Mouse (Mus musculus) duodenum, adult 2 months (tissue): Measurements from ENCODE around the gene Samd10. TPM values are rescaled to one million over a fixed set of nuclear protein-coding genes. Genes with fewer than 3 reads are reported as not detected.

ENCODE experiments used
- polyA plus RNA-seq: library from polyadenylated mRNA; depleted of rRNA; stranded (reverse); fragments of >200 nt; gene quantifications from 2 replicates; pipeline ENCODE4 v1.2.3, GENCODE M21; 2012; ENCODE audit warnings: low replicate concordance; rRNA removed

Gene Samd10
- polyA plus RNA-seq: 21.4 and 27.7 TPM in 2 replicates

GRCm38 (mm10) chr2:181598454-181599351, at the start of gene Samd10:
TSS of gene Samd10 (minus strand) at chr2:181599212.

GRCm38 (mm10) chr2:181592231-181593041, 6.6 kb downstream of the Samd10 start, which contains the start of gene Zfp512b:
TSS of gene Zfp512b (minus strand) at chr2:181592803.

GRCm38 (mm10) chr2:181591528-181592085, 7.4 kb downstream of the Samd10 start, which contains the start of gene Prpf6:
TSS of gene Prpf6 (plus strand) at chr2:181591868.

DNA sequence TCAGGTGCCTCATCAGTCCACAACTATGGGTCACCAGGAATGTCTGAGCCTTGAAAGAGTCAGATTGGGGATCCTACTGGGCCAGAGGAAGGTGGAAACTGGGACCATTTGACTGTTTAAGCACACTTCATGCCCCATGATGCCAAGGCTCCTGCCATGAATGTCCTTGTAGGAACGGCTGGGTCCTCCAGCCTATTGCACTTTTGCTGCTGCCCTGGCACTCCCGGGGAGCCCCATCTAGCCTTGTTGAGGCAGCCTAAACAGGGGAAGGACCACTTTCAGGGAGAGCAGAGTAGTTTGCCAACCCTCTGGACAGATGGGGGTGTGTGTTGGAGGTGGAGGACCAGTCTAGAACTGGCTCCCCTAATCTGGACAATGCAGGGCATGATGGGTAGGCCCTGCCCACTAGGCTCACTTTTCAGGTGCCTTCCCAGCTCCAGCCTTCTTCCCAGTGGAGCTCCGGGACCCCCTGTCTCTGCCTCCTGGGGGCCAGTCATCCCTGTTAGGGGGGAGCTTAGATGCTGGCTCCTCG, 14.5 kb downstream of the Samd10 start, which contains the start of gene Uckl1:
Uckl1 (minus strand) TSS at position 482 of the 532 bp plus-strand sequence.

Other genes starting within 250 kb of the Samd10 start
- gene Zgpat, start 234.3 kb downstream of the Samd10 start, polyA plus RNA-seq: 12.9 and 14.2 TPM in 2 replicates
- gene Arfrp1, start 233.8 kb downstream of the Samd10 start, polyA plus RNA-seq: 14.4 and 16.3 TPM in 2 replicates
- 79.8 and 83.0 TPM in 2 replicates for gene Lime1, start 219.1 kb downstream of the Samd10 start, polyA plus RNA-seq
- gene Zbtb46, start 139.8 kb downstream of the Samd10 start, polyA plus RNA-seq: 0.85 and 0.96 TPM in 2 replicates
- 0.06 TPM in 1 of 2 replicates, not detected in the other for gene Abhd16b, start 106.0 kb downstream of the Samd10 start, polyA plus RNA-seq
- 12.0 and 12.4 TPM in 2 replicates for gene Tpd52l2, start 102.1 kb downstream of the Samd10 start, polyA plus RNA-seq
- 20.8 and 23.1 TPM in 2 replicates for gene Dnajc5, start 78.7 kb downstream of the Samd10 start, polyA plus RNA-seq
- 92.3 and 132 TPM in 2 replicates for gene Uckl1, start 14.3 kb downstream of the Samd10 start, polyA plus RNA-seq
- gene Prpf6, start 7.3 kb downstream of the Samd10 start, polyA plus RNA-seq: 4.1 and 4.5 TPM in 2 replicates
- gene Zfp512b, start 6.4 kb downstream of the Samd10 start, polyA plus RNA-seq: 7.8 and 14.6 TPM in 2 replicates
- gene Gm29797, start 57.8 kb upstream of the Samd10 start, polyA plus RNA-seq: 0.63 TPM in 1 of 2 replicates, not detected in the other
- 37.5 and 89.5 TPM in 2 replicates for gene Sox18, start 72.4 kb upstream of the Samd10 start, polyA plus RNA-seq
- gene Tcea2, start 81.1 kb upstream of the Samd10 start, polyA plus RNA-seq: 3.5 and 3.7 TPM in 2 replicates
- gene Rgs19, start 94.8 kb upstream of the Samd10 start, polyA plus RNA-seq: 17.5 and 20.7 TPM in 2 replicates
- not detected in 2 replicates for gene Lkaaear1, start 99.2 kb upstream of the Samd10 start, polyA plus RNA-seq
- gene Oprl1, start 115.8 kb upstream of the Samd10 start, polyA plus RNA-seq: 0.13 TPM in 1 of 2 replicates, not detected in the other
- 0.26 and 0.67 TPM in 2 replicates for gene Myt1, start 164.1 kb upstream of the Samd10 start, polyA plus RNA-seq
- gene Pcmtd2, start 238.6 kb upstream of the Samd10 start, polyA plus RNA-seq: 5.0 and 8.6 TPM in 2 replicates